Mouse (Mus musculus) kidney, postnatal 36 days (tissue): ENCODE data around the gene Ankrd22.
"Not testable (repeated sequence)": the region's sequence is repeated elsewhere in the genome, so short reads cannot be mapped to it uniquely, and the experiment has no call there.

ENCODE experiments used
- DNase-seq, 2 experiments: peaks; one replicate each; pipeline ENCODE4 v3.0.0; 2021 to 2022; ENCODE audit warnings: mixed read lengths in 2 of 2

Ankrd22 gene

DNA sequence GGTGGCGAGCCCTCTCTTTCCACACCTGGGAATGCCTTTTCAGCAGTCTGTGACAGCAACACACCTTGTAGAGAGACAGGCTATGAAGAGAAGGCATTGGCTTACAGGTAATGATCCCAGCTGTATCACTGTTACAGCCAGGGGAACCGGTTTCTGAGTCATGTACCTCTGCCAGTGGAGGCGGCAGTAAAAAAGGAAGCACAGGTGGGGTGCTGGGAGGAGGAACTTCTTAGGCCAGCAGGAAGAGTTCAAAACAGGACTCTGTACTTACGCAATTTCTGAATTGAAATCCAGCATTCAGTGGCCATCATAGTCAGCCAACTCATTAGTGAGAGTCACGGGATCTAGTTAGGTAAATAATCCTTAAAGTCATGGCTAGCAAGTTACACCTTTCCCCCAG lies at the start of gene Ankrd22:
Gene Ankrd22 (minus strand): TSS at position 163 of the 400 bp plus-strand sequence.
- peak in 1 of 2 experiments; percentile 4 for DNase-seq

DNA sequence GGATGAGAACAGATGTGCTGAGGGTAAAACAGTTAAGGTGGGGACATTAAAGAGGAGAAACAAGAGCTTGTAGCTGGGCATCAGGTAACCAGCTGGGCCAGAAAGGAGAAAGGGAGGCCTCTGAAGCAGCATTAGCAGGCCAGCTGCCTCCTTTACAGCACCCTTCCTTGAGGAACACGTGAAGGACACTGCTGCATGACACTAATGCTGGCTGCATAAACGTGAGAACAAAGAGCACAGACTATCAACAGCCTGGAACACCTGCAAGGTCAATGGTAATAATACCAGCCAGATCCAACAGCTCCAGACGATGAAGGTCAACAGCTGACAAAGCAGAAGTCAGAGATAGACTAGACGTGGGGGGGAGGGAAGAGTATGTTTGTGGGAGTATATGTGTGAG lies 48.3 kb upstream of the Ankrd22 start:
- DNase-seq = no peak

DNA sequence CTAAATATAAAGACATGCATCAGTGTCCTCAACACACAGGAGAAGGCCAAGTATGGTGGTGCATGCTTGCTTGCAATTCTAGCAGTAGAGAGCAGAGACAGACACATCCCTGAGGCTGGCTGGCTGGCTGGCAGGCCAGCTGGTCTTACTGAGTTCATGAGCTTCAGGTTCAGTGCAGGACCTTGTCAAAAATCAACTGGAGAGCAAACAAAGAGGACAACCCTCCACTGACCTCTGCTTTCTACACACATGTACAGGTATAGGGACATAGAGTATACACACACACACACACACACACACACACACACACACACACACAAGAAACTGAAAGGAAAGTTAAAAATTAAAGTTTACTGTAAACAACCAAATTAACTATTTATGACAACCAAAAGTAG lies 47.4 kb upstream of the Ankrd22 start:
- DNase-seq = no peak

DNA sequence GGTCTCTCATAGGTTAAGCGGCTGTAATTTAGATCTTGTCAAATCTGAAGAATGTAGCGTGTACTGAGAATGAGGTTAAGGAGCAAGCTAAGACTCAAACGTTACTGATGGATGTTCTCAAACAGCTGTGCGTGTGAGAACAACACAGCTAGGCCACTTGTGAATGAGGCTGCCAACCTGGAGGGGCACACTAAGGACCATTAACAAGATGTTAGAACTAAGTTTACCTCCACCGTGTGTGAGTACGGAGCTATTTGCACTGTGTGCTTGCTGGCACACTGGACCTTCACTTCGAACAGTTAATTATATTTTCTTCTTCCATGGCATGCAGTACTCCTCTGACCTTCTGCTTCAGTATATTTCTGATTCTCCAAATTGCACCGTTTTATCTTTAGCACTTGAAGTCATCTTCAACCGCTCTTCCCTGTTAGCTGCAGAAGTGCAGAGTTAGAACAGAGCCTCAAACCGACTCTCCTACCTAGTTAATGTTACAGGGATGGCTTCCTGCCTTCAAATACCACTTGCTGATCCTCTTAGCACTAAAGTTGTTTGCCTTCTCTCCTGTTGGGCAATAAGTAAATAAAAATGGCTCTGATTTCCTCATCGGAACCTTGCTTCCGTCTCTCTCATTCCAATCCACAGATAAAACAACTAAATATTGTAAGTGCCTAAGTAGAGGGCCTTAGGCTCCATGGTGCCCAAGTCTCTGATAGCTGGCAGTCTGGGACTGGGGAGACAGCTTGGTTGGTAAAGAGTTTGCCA lies 46.8 kb upstream of the Ankrd22 start:
- no peak for DNase-seq

DNA sequence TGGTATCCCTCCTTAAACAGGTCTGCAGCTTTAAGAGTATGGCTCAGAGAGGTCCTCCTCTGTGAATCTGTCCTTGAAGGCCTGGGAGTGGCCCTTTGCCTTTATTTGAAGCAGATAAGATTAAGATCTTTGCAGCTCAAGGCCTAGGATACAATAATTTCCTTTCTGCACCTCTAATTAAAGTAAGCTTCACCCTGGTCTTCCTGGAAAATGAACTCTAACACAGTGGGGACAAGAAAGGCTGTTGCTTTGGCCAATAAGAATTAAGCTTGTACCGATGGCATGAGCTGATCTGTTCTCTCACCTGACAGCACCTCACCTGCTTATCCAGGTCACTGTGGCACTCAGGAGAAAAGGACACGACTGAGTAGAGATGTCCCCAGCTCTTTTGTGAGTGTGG lies 45.0 kb upstream of the Ankrd22 start:
- DNase-seq = no peak

DNA sequence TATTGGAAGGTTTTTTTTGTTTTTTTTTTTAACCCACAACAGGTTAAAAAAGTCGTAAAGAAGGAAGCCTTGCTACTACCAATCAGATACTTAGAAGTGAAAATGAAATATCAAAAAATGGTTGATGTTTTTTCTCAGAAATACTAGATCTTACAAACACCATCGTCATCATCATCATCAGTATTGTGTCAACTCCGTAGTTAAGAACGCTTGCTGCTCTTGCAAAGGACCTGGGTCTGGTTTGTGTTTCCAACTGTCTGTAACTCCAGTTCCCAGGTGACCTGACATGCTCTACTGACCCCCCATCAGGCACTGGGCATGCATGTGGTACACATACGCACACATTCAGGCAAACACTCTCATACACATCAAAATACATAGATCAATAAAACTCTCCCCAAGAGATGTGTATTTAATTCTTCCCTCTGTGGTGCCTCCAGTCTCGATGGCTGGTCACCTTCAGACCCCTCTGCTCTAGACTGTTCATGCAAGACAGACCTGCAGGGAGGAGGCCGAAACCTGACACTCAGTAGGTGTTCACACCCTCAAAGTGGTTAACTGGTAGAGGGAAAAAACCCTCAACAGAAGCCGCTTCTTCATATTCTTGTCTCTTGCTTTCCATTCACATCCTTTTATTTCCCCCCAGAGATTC lies 44.2 kb upstream of the Ankrd22 start:
- no peak for DNase-seq

DNA sequence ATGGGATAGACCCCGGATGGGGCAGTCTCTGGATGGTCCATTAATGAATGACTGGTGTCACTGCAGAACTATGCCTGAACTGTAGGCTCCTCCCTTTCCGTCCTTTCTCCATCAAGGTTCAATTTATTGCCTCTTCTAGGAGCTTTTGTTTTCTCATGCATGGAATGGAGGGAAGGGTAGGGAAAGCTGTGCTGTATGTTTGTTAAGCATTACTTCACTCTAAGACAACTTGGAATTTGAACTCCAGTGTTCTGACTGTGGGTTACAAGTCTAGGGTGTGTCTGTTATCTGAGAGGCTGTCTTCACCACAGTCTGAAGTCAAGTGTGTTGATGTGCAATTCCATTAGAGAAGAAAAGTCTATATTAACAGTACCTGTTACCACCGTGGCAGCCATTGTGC lies 43.2 kb upstream of the Ankrd22 start:
- DNase-seq = no peak

DNA sequence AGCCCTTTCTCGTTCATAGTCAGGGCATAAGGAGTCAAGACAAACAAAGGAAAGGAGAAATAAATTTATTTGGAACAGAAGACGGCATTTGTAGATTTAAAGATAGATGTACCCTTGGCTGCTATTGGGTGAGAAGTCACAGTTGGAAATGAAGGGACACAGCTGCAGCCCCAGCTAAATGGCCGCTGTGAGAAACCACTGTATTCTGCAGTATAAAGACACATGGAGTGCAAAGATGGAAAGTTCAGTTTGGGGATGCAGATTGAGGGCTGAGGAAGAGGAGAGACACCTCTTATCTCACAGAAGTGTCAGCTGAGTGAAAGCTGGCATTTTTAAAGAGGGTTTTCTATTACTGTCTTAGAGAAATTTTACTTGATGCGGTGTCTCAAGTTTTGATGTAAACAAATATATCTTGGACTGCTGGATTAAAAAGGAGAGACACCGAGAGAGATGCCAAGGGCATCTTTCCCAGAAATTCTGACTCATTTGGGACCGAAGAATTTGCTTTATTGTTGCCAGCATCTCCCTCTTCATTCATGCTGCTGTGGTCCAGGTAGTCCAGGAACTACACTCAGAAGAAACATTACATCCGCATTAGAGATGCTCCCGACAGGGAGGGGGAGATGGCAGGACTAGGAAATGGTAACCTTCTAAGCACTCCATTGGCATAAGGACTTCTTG lies 41.0 kb upstream of the Ankrd22 start:
- DNase-seq = no peak

DNA sequence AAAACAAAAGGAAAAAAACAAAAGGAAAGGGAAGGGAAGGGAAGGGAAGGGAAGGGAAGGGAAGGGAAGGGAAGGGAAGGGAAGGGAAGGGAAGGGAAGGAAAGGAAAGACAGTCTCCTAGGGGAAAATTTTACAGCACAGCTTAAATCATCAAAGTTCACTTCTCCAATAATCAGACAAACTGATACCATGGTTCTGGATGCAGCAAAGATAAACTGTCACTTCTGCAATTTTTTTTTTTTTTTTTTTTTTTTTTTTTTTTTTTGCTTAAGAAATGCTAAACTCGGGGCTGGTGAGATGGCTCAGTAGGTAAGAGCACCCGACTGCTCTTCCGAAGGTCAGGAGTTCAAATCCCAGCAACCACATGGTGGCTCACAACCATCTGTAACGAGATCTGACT lies 40.3 kb upstream of the Ankrd22 start:
- not testable (repeated sequence) for DNase-seq

DNA sequence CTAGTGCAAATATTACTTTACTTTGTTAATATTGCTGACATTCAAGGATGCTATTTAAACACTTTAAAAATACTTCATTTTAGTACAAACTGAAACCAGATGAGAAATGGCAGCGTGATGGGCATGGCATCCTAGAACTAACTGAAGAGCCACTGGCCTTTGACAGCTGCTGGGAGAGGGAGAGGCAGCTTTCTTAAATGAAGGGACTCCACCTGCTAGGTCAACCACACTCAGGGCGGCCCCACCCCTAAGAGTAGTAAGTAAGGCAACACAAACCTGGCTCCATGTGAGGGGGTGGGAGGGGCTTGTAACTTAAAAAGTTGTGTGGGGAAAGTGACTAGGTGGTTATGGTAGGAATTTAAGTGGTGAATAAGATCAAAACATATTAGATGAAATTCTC lies 36.8 kb upstream of the Ankrd22 start:
- no peak for DNase-seq

DNA sequence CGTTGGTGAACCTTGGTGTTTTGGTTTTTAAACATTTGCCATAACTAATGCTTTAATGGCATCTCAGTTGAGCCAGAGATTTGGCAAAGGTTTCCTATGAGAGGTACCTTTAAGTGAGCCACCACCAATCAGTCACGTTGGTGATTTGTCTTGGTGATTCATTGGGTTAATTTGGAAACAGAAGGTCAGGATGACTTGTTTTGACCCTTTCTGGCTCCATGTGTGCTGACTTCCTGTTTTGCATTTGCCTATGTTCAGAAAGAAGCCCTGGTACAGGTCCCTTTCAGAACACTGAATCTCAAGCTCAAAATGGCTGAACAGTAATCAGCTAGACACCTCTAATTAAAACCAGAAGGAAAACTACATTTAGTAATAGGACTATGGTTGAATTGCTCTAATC lies 33.6 kb upstream of the Ankrd22 start:
- no peak for DNase-seq

DNA sequence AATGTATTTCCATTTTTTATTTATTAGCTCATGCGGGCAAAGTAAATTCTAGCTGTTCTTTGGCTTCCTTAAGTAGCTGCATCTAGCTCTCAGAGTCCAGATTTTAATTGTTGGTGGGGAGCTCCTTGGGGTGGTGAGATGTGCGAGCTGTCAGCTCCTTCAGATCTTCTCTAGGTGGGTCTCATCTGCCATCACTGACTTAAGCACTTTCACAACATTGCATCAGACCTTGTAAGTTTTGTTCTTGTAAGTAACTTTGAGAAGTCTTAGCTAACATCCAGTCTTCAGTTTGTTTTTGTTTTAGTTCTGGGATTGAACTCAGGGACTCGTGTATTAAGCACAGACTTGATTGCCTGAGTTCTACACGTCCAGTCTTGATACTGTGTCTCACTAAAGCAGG lies 33.0 kb upstream of the Ankrd22 start:
- no peak for DNase-seq

DNA sequence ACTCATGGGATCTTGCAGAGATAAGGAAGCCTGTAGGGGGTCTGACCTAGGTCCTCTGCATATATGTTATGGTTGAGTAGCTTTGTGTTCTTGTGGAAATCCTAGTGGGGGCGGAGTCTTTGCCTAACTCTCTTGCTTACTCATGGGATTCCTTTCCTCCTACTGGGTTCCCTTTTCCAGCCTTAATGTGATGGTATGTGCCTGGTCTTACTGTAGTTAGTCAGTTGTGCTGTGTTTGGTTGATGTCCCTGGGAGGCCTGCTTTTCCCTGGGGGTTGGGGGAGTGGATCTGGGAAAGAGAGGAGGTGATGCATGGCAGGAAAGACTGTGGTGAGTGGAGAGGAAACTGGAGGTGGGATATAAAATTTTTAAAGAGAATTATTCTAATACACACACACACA lies 32.2 kb upstream of the Ankrd22 start:
- no peak for DNase-seq

DNA sequence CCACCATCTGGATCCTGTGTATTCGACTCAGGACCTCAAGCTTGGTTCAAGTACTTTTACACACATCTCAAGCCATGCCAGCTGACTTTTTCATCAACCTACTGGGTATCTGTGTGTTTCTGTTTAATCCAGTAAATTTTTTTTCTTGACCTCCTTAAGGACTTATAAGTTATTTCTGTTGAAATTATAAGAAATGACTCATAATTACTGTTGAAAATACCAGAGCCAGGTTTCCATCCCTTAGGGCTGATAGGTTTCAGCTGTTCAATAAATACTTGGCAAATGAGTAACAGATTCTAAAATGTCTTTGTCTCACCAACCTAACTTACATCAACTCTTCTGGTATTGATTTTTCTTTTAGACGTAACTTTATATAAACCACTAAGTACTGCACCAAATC lies 29.2 kb upstream of the Ankrd22 start:
- no peak for DNase-seq

DNA sequence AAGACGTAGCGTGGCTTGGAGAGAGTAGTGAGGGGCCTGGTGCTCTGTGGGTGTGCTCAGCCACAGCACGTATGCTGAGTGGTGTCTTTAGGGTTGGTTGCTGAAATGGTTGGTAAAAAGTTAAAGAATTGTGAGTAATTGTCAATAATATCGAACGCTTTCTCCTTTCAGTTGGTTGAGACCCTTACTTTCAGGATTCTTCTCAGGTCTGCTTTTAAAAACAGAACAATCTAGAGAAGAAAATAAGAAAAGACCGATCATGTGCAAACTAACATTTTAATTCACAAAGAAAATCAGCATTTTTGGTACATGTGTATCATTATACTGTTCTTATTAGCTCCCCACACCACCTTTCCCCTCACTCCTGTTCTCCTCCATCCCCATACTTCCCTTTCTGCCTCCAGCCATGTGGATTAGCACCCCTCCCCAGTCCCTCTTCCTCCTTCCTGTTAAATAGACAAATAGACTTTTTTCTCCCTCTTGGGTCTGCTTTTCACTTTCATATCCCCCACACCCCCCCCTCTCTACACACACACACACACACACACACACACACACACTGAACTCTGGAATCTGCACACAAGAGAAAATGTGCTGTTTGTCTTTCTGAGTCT lies 28.4 kb upstream of the Ankrd22 start:
- no peak for DNase-seq

DNA sequence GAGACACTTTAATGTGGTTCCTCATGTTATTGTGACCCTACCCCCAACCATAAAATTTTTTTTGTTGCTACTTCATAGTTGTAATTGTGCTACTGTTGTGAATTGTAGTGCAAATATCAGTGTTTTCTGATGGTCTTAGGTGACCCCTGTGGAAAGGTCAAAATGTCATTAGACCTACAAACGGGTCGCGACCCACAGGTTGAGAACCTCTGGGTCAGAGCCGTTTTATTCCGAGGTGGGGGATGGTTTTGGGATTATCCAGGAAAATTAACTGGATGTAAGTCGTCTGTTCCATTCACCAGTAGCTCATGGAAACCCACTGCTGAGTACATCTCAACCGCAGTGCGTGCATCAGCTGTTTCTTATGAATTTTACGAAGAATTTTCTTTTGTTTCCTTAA lies 27.8 kb upstream of the Ankrd22 start:
- DNase-seq = no peak

DNA sequence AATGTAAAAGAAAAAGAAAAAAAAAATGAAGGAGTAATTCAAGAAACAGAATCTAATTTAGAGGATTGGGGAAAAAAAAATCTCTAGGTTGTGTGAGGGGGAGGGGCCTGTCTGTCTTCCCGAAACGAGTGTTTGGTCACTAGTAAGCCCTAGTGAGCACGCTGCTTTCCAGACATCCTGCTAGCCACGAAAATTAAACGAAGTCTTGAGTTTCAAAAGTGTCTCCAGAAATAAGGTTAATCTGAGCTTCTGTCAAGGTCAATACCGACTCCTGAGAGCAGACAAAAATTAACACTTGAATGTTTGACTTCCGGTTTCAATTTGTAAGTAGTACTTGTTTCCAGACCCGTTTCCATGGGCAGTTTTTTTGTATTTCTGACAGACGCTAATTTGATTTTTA lies 27.3 kb upstream of the Ankrd22 start:
- DNase-seq = peak; percentile 24 to 54

DNA sequence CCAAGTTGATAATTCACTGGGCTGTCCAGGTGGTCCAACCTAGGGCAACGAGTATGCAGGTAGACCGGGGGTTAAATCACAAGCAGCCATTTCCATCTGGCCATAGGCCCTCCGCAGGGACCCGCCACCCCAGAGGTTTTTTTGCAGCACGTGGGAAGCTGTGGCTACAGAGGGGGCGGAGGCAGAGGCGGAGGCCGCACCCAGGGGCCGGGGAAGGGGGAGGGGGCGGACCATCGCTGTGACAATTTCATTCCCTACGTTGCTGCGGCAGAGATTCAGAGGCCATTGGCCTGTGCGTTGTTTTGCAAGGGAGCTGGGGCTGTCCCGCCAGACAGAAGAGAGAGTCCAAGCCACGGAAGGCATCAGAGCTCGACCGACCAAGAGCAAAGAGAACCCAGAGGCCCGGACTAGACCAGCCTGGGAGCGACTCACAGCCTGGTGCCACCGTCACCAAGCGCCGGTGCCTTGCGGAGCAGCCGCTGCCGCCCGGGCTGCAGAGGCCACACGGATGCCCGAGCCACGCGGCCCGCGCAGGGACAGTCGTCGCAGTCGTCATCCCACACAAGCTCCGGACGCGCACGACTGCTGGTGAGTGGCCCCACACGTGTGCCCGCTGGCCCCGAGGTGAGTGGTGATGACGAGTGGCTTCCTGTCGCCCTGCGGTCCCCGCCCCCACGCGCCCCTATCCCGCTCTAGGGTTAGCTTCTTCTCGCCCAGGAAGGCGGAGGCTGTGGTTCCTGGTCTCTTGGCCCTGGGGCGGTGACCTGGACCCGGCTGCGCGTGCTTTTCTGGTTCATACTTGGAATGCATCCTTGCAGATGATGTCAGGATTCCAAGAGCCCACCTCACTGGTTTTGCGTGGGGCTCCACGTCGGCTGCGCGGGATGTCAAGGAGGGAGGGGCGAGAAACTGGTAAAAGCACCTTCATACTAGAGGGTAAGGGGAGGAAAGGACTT lies 26.4 kb upstream of the Ankrd22 start, which contains the start of gene Stambpl1:
Gene Stambpl1 (plus strand): TSS at position 222 of the 956 bp plus-strand sequence.
- DNase-seq = peak; percentile 59 to 79

DNA sequence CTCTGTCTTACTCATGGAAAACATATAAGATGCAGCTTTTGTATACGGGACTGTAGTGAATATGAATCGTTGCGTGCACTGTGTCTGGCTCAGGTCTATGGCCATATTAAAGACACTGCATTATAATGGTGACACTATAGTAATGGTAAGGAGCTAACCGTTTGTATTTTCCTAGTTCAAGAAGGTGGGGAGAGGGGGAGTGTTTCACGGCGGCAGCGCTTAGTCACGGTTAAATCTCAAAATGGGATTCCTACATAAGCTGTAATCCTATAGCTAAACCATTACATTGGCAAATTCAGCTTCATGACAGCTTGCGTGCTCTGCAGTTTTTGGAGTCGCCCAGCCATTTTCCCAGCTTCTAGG lies 25.8 kb upstream of the Ankrd22 start:
- no peak for DNase-seq

DNA sequence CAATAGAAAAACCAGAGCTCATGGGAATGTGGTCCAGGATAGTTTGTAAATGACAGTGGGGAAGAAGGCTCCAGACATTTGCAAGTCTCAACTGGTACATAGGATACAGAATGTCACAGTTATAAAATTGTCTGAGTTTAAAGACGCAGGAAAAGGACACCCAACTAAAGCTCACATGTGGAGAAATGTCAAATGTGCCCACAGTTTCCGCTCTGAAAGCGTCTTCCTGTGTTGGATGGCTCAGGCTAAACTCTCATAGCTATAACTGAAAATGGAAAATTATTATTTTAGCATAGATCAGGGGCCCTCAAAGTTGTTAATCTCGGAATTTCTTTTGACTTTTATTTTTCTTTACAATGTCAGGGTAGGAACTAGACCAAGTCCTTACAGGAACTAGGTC lies 21.0 kb upstream of the Ankrd22 start:
- no peak for DNase-seq

DNA sequence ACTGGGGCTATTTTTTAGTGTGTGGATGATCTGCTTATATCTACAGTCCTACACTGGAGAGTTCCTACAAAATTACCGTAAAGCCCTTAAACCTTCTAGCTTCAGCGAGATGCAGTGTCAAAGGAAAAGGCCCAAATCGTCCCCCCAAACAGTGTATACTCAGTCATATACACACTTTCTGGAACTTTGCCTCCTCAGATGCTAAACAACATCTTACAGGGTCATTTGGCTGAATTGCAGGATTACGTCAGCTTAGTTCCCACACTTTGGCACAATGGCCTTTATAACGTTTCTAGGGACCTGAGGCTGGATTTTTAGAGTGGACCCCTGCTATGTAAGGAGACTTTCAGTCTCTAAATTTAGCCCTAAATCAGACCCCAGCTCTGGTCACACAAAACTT lies 16.6 kb upstream of the Ankrd22 start:
- no peak for DNase-seq

DNA sequence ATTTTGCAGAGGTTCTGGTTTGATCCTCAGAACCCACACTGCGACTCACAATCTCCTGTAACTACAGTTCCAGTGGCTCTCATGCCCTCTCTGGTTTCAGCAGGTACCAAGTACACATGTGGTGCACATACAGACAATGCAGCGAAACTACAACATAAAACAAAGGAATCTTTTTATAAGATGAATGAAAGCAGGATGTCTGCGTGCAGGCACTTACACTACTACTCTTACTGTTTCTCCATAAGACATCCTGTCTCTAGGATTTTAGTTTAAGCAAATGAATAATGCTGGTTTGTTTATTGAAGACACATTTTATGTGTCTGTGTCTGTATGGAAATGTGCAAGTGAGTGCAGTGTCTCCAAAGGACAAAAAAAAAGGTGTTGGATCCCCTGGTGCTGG lies 15.4 kb upstream of the Ankrd22 start:
- no peak for DNase-seq
